Mouse (Mus musculus): ENCODE data around the gene Lpxn. TPM values are rescaled to one million over a fixed set of nuclear protein-coding genes. Genes with fewer than 3 reads are reported as not detected.

Gene Lpxn
- polyA plus RNA-seq, 1 experiment from 2014 or later: 1.7 TPM

DNA sequence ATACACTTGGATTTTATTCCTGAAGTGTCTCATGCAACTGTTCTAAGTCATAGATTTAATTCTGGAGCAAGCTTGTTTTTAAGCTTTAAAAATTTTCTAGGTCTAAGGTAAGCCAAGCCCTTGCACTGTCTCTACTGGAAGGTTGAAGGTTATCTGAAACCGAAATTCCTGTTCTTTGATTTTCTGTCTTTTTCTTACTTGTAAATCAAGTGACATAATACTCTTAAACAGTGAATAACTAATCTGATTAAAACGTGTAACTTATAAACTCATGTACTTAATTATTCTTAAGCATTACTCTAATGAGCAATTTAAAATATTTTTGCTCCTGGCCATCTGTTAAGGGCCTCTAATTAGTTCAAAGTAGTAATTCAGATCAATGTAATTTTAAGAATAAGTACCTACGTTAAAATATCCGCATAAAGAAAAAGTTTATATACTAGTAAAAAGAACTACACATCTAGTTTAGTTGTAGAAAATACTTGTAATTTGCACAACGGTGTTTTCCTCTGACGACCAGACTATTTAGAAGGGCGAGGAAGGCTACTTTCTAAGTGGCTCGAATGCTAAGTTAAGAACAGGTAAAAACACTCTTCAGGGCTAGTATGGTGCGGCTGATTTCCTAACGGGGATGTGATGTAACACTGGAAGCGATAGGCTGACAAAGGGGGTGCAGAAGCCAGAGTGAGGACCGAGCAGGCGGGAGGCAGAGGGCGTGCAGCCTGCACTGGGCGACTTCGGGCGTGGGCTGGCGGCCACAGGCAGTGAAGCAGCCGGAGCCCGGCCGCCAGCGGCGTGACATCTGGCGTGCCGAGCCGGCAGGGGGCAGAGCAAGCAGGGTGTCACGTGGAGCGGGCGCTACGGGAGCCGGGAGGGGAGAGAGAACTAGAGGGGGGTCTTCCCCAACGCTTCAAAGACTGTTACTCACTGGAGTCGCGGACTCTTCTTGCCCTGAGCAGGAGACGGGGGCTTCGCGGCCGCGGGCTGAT lies 1.6 kb upstream of the Lpxn start:
- peak; percentile 94 for DNase-seq (ENCODE audit: low spot score)
- H3K9me3 ChIP-seq (ENCODE audit: control insufficient read depth, low read length): no peaks in the 10 kb centered on the region
- peak overlapping the region; percentile 100 for H3K27ac ChIP-seq (replicated peaks)
- peak; percentile 71 for ATAC-seq (ENCODE audit: low FRiP score, low TSS enrichment)
- H3K9ac ChIP-seq (ENCODE audit: low read length): peak overlapping the region; percentile 99
- peak overlapping the region; percentile 96 for H3K4me3 ChIP-seq (ENCODE audit: low read depth, low read length)
- peak; percentile 89 for TF ChIP-seq CTCF (IDR thresholded peaks at IDR 0.05; ENCODE audit: low read depth)
- TF ChIP-seq EP300 (optimal IDR thresholded peaks at IDR 0.05): no peak
- no peaks in the 10 kb centered on the region for H3K4me1 ChIP-seq (replicated peaks; ENCODE audit: control insufficient read depth, insufficient read depth)
- peak overlapping the region; percentile 63 for H3K4me2 ChIP-seq (replicated peaks; ENCODE audit: low read depth)
- H3K36me3 ChIP-seq (ENCODE audit: control insufficient read depth, insufficient read depth, low read length): no peaks in the 10 kb centered on the region
- WGBS: under 1% methylated on average over 35 of the region's 39 CpGs
- no peaks in the 10 kb centered on the region for H3K27me3 ChIP-seq (ENCODE audit: control insufficient read depth, insufficient read depth, low read length)

DNA sequence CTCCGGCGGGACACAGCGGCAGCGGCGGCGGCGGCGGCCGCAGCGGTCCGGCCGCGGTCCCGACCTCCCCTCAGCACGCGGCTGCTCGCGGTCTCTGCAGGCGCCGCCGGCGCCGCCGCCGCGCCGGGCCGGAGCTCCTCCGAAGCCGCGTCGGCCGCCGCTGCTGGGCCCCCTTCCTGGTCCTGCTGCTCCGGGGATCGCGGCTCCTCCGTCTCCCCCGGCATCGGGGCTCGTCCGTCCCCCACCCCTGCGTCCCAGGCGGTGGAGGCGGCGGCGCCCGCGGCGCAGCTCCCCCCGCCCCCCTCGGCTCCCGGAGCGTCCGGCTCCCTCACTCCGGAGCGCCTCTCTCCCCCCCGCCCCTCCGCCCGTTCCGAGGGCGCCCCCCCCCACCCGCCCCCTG lies 883 bp upstream of the Lpxn start:
- Histone ChIP-seq H3K4me2 (replicated peaks; ENCODE audit: low read depth) (peak overlapping the region; percentile 63), H3K9me3 (ENCODE audit: control insufficient read depth, low read length) (no peaks in the 10 kb centered on the region), H3K9ac (ENCODE audit: low read length) (peak overlapping the region; percentile 99), H3K4me3 (ENCODE audit: low read depth, low read length) (peak overlapping the region; percentile 96), H3K27ac (replicated peaks) (peak overlapping the region; percentile 100), H3K27me3 (ENCODE audit: control insufficient read depth, insufficient read depth, low read length) (no peaks in the 10 kb centered on the region), H3K36me3 (ENCODE audit: control insufficient read depth, insufficient read depth, low read length) (no peaks in the 10 kb centered on the region), H3K4me1 (replicated peaks; ENCODE audit: control insufficient read depth, insufficient read depth) (no peaks in the 10 kb centered on the region)
- TF ChIP-seq CTCF (IDR thresholded peaks at IDR 0.05; ENCODE audit: low read depth) (no peak), EP300 (optimal IDR thresholded peaks at IDR 0.05) (no peak)
- WGBS: 1% methylated on average over 19 of the region's 63 CpGs
- no peak; the same call in 1 of the 2 replicates for ATAC-seq (ENCODE audit: low FRiP score, low TSS enrichment)
- DNase-seq (ENCODE audit: low spot score): no peak

DNA sequence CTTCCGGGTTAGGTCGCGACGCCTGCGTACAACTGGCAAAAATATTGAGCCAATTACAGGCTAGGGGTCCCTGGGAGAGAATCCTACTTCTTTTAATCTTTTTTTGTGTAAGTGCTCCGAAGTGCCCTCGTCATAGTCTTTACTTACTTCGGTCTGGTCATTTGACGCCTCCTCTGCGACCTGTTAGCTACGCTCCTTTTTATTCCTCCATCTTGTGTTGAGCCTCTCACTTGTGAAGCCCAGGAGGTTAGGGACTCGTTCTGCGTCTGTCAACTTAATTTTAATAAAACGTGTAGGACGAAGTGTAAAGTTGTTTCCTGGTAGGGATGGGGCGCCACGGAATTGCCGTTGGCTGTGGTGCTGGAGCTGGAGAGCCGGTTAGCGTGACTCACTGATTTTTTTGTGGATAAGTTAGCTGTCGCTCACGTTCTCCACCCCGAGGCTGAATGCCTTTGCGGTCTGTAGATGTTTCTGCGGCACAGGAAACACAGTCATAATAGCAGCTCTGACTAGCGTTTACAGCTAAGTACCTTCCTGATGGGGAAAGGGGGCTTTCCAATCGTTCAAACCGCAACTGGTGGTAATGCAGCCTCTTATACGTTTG lies 437 bp downstream of the Lpxn start:
- Histone ChIP-seq H3K4me2 (replicated peaks; ENCODE audit: low read depth) (peak overlapping the region; percentile 48), H3K4me3 (ENCODE audit: low read depth, low read length) (peak overlapping the region; percentile 96), H3K4me1 (replicated peaks; ENCODE audit: control insufficient read depth, insufficient read depth) (no peaks in the 10 kb centered on the region), H3K9ac (ENCODE audit: low read length) (peak overlapping the region; percentile 47), H3K27me3 (ENCODE audit: control insufficient read depth, insufficient read depth, low read length) (no peaks in the 10 kb centered on the region), H3K27ac (replicated peaks) (peak overlapping the region; percentile 100), H3K9me3 (ENCODE audit: control insufficient read depth, low read length) (no peaks in the 10 kb centered on the region), H3K36me3 (ENCODE audit: control insufficient read depth, insufficient read depth, low read length) (no peaks in the 10 kb centered on the region)
- DNase-seq (ENCODE audit: low spot score) (peak; percentile 85), ATAC-seq (ENCODE audit: low FRiP score, low TSS enrichment) (peak; percentile 74)
- peak; percentile 60 for TF ChIP-seq EP300 (optimal IDR thresholded peaks at IDR 0.05)
- peak; percentile 26 for TF ChIP-seq CTCF (IDR thresholded peaks at IDR 0.05; ENCODE audit: low read depth)
- WGBS: under 1% methylated on average over 29 of the region's 29 CpGs

DNA sequence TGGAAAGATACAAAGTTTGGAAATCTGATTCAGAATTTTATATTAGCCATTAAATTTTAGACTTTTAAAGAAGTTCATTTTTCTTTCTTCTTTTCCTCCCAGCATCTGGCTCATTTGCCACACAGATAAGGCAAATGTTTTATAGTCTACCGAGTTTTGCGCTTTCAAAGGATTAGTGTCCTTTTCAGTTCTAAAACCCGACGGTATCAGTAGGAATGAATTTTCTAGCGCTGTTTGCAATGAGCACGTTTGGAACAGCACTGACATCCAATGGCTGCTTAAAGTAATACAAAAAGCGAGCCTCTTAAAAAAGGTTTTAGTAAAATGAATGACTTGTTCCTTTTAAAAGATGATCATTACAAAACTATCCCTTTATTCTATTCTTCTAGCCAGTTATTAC lies 1.1 kb downstream of the Lpxn start:
- ATAC-seq (ENCODE audit: low FRiP score, low TSS enrichment) (no peak), DNase-seq (ENCODE audit: low spot score) (no peak)
- Histone ChIP-seq H3K4me2 (replicated peaks; ENCODE audit: low read depth) (peak overlapping the region; percentile 48), H3K4me1 (replicated peaks; ENCODE audit: control insufficient read depth, insufficient read depth) (no peaks in the 10 kb centered on the region), H3K9me3 (ENCODE audit: control insufficient read depth, low read length) (no peaks in the 10 kb centered on the region), H3K36me3 (ENCODE audit: control insufficient read depth, insufficient read depth, low read length) (no peaks in the 10 kb centered on the region), H3K27ac (replicated peaks) (peak overlapping the region; percentile 100), H3K9ac (ENCODE audit: low read length) (peak overlapping the region; percentile 47), H3K27me3 (ENCODE audit: control insufficient read depth, insufficient read depth, low read length) (no peaks in the 10 kb centered on the region), H3K4me3 (ENCODE audit: low read depth, low read length) (peak overlapping the region; percentile 96)
- under 1% methylated on average over 7 of the region's 7 CpGs for WGBS
- TF ChIP-seq CTCF (IDR thresholded peaks at IDR 0.05; ENCODE audit: low read depth): peak; percentile 75
- TF ChIP-seq EP300 (optimal IDR thresholded peaks at IDR 0.05): no peak

DNA sequence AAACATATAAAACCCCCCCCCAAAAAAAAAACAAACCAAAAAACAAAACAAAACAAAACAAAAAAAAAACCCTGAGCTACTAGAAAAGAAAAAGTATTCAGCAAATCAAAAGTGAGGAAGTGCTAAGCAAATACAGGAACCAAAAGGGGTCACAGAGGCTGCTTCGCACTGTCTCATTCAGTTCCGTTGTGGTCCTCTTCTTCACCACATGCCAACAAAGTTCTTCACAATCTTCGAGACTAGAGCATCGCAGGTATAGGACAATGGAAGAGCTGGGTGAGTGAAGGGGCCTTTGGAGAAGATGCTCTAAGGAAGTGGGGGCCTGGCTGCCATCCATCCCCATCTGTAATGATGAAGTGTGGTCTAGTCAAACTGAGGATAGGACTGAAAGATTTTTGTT lies 2.4 kb downstream of the Lpxn start:
- no peak for TF ChIP-seq CTCF (IDR thresholded peaks at IDR 0.05; ENCODE audit: low read depth)
- no peak for TF ChIP-seq EP300 (optimal IDR thresholded peaks at IDR 0.05)

More for the DNA sequence above, 2.4 kb downstream of the Lpxn start:
- Histone ChIP-seq H3K27me3 (ENCODE audit: control insufficient read depth, insufficient read depth, low read length) (no peaks in the 10 kb centered on the region), H3K9me3 (ENCODE audit: control insufficient read depth, low read length) (no peaks in the 10 kb centered on the region), H3K9ac (ENCODE audit: low read length) (no peak overlapping the region), H3K4me3 (ENCODE audit: low read depth, low read length) (no peak overlapping the region), H3K36me3 (ENCODE audit: control insufficient read depth, insufficient read depth, low read length) (no peaks in the 10 kb centered on the region), H3K27ac (replicated peaks) (no peak overlapping the region), H3K4me2 (replicated peaks; ENCODE audit: low read depth) (no peak overlapping the region), H3K4me1 (replicated peaks; ENCODE audit: control insufficient read depth, insufficient read depth) (no peaks in the 10 kb centered on the region)
- no peak for DNase-seq (ENCODE audit: low spot score)
- no peak for ATAC-seq (ENCODE audit: low FRiP score, low TSS enrichment)
- WGBS: 76% methylated on average over 4 of the region's 4 CpGs

All from stomach, postnatal 0 days (tissue).